Mouse (Mus musculus): ENCODE data around the gene Gdpd5. TPM values are rescaled to one million over a fixed set of nuclear protein-coding genes. Genes with fewer than 3 reads are reported as not detected.
"Not testable (repeated sequence)": the region's sequence is repeated elsewhere in the genome, so short reads cannot be mapped to it uniquely, and the experiment has no call there.

The Gdpd5 gene
- polyA plus RNA-seq, 1 experiment from 2014 or later: 19.1 TPM

- Histone ChIP-seq H3K27me3 (ENCODE audit: control insufficient read depth, insufficient read depth, low read length) (no peaks in the 10 kb centered on the region), H3K4me3 (ENCODE audit: low read depth, low read length) (no peak overlapping the region), H3K36me3 (ENCODE audit: control insufficient read depth, insufficient read depth, low read length) (no peaks in the 10 kb centered on the region), H3K27ac (ENCODE audit: low read depth, low read length) (peak overlapping the region; percentile 94), H3K4me2 (ENCODE audit: low read depth, low read length, severe bottlenecking) (no peak overlapping the region), H3K4me1 (replicated peaks; ENCODE audit: control insufficient read depth, insufficient read depth, low read length) (peaks cover 36% of the 10 kb centered on the region), H3K9me3 (ENCODE audit: control insufficient read depth, low read length) (no peaks in the 10 kb centered on the region), H3K9ac (ENCODE audit: low read length) (peak overlapping the region; percentile 47)
- DNase-seq (ENCODE audit: low spot score): peak; percentile 92
- peak; percentile 96 for ATAC-seq (replicated peaks; ENCODE audit: low FRiP score)
- 4% methylated on average over 10 of the region's 10 CpGs for WGBS
Observed at GRCm38 (mm10) chr7:99360021-99360802, 21.0 kb upstream of the Gdpd5 start.

DNA sequence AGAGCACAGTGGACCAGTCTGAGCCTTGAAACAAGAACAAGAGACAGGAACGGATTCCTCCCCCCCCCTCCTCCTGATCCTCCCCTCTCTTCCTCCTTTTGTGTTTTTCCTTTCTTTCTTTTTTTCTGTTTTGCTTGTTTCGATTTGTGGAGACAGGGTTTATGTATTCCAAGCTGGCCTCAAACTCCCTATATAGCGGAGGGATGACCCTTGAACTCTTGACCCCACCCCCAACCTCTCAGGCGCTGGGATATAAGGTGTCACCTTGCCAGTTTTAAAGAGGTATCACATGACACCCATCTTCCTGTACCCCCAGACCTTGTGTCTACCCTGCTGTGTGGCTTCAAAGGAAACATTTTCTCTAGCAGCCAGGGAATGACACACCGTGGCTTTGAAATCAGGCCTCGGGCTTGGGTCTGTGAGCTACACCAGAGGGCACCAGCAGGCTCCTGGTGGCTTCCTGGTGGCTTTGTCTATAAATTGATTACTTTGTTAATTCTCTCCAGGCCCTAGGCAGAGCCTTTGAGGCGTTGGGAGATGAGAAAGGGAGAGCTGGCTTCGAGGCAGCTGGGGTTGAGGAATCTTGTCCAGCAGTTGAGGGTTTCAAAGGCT, 20.3 kb upstream of the Gdpd5 start:
- no peak overlapping the region for H3K4me3 ChIP-seq (ENCODE audit: low read depth, low read length)
- WGBS: 18% methylated on average over 8 of the region's 8 CpGs

GRCm38 (mm10) chr7:99362137-99362536, 19.1 kb upstream of the Gdpd5 start:
- H3K4me1 ChIP-seq (replicated peaks; ENCODE audit: control insufficient read depth, insufficient read depth, low read length): peaks cover 20% of the 10 kb centered on the region
- H3K36me3 ChIP-seq (ENCODE audit: control insufficient read depth, insufficient read depth, low read length): no peaks in the 10 kb centered on the region
- DNase-seq (ENCODE audit: low spot score) (no peak), ATAC-seq (replicated peaks; ENCODE audit: low FRiP score) (no peak)
- H3K9ac ChIP-seq (ENCODE audit: low read length): no peak overlapping the region
- H3K4me3 ChIP-seq (ENCODE audit: low read depth, low read length): no peak overlapping the region
- no peaks in the 10 kb centered on the region for H3K9me3 ChIP-seq (ENCODE audit: control insufficient read depth, low read length)
- WGBS: 96% methylated on average over 2 of the region's 2 CpGs
- H3K27me3 ChIP-seq (ENCODE audit: control insufficient read depth, insufficient read depth, low read length): no peaks in the 10 kb centered on the region
- no peak overlapping the region for H3K4me2 ChIP-seq (ENCODE audit: low read depth, low read length, severe bottlenecking)
- no peak overlapping the region for H3K27ac ChIP-seq (ENCODE audit: low read depth, low read length)

More for the DNA sequence above, 20.3 kb upstream of the Gdpd5 start:
- Histone ChIP-seq H3K9ac (ENCODE audit: low read length) (peak overlapping the region; percentile 46), H3K27ac (ENCODE audit: low read depth, low read length) (peak overlapping the region; percentile 94), H3K4me2 (ENCODE audit: low read depth, low read length, severe bottlenecking) (no peak overlapping the region), H3K4me1 (replicated peaks; ENCODE audit: control insufficient read depth, insufficient read depth, low read length) (peaks cover 32% of the 10 kb centered on the region), H3K36me3 (ENCODE audit: control insufficient read depth, insufficient read depth, low read length) (no peaks in the 10 kb centered on the region), H3K9me3 (ENCODE audit: control insufficient read depth, low read length) (no peaks in the 10 kb centered on the region), H3K27me3 (ENCODE audit: control insufficient read depth, insufficient read depth, low read length) (no peaks in the 10 kb centered on the region)
- no peak for ATAC-seq (replicated peaks; ENCODE audit: low FRiP score)
- DNase-seq (ENCODE audit: low spot score): no peak

DNA sequence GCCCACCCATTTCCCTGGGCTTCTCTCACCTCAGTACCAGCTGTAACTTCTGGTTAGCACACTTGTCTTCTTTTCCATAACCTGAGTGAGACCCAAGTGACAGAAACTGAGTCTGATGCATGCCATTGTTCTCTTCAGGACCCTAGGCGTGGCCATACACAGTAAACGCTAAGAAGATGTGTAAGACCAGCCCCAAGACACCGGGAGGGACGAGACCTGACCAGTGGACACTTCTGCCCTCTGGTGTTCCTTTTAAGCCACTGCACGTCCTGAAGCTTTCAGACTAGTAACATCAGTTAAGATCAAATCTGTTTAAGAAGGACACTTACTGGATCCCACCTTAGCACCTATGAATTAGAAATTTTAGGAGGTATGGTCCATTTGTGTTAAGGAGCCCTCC, 16.1 kb upstream of the Gdpd5 start:
- DNase-seq (ENCODE audit: low spot score) (peak; percentile 82), ATAC-seq (replicated peaks; ENCODE audit: low FRiP score) (peak; percentile 49)
- Histone ChIP-seq H3K9me3 (ENCODE audit: control insufficient read depth, low read length) (no peaks in the 10 kb centered on the region), H3K4me1 (replicated peaks; ENCODE audit: control insufficient read depth, insufficient read depth, low read length) (peaks cover 11% of the 10 kb centered on the region; the same call in 1 of the 2 replicates), H3K9ac (ENCODE audit: low read length) (no peak overlapping the region), H3K27me3 (ENCODE audit: control insufficient read depth, insufficient read depth, low read length) (no peaks in the 10 kb centered on the region), H3K4me2 (ENCODE audit: low read depth, low read length, severe bottlenecking) (no peak overlapping the region), H3K36me3 (ENCODE audit: control insufficient read depth, insufficient read depth, low read length) (no peaks in the 10 kb centered on the region), H3K4me3 (ENCODE audit: low read depth, low read length) (no peak overlapping the region), H3K27ac (ENCODE audit: low read depth, low read length) (no peak overlapping the region)
- WGBS: 0% methylated on average over 5 of the region's 5 CpGs

- no peak overlapping the region for H3K4me2 ChIP-seq (ENCODE audit: low read depth, low read length, severe bottlenecking)
- H3K9ac ChIP-seq (ENCODE audit: low read length): no peak overlapping the region
- ATAC-seq (replicated peaks; ENCODE audit: low FRiP score) (no peak), DNase-seq (ENCODE audit: low spot score) (no peak)
- H3K9me3 ChIP-seq (ENCODE audit: control insufficient read depth, low read length): no peaks in the 10 kb centered on the region
- no peak overlapping the region for H3K27ac ChIP-seq (ENCODE audit: low read depth, low read length)
- H3K4me1 ChIP-seq (replicated peaks; ENCODE audit: control insufficient read depth, insufficient read depth, low read length): peaks cover 2% of the 10 kb centered on the region; the same call in 1 of the 2 replicates
- H3K36me3 ChIP-seq (ENCODE audit: control insufficient read depth, insufficient read depth, low read length): no peaks in the 10 kb centered on the region
- 77% methylated on average over 6 of the region's 6 CpGs for WGBS
- H3K27me3 ChIP-seq (ENCODE audit: control insufficient read depth, insufficient read depth, low read length): no peaks in the 10 kb centered on the region
- H3K4me3 ChIP-seq (ENCODE audit: low read depth, low read length): no peak overlapping the region
Observed at GRCm38 (mm10) chr7:99366716-99367115, 14.5 kb upstream of the Gdpd5 start.

GRCm38 (mm10) chr7:99374325-99374724, 6.9 kb upstream of the Gdpd5 start:
- DNase-seq (ENCODE audit: low spot score); H3K9ac ChIP-seq (ENCODE audit: low read length); H3K4me2 ChIP-seq (ENCODE audit: low read depth, low read length, severe bottlenecking); H3K36me3 ChIP-seq (ENCODE audit: control insufficient read depth, insufficient read depth, low read length); H3K4me1 ChIP-seq (replicated peaks; ENCODE audit: control insufficient read depth, insufficient read depth, low read length); ATAC-seq (replicated peaks; ENCODE audit: low FRiP score); H3K27ac ChIP-seq (ENCODE audit: low read depth, low read length); H3K27me3 ChIP-seq (ENCODE audit: control insufficient read depth, insufficient read depth, low read length); H3K4me3 ChIP-seq (ENCODE audit: low read depth, low read length); H3K9me3 ChIP-seq (ENCODE audit: control insufficient read depth, low read length): not testable (repeated sequence)
- WGBS: 59% methylated on average over 3 of the region's 3 CpGs

DNA sequence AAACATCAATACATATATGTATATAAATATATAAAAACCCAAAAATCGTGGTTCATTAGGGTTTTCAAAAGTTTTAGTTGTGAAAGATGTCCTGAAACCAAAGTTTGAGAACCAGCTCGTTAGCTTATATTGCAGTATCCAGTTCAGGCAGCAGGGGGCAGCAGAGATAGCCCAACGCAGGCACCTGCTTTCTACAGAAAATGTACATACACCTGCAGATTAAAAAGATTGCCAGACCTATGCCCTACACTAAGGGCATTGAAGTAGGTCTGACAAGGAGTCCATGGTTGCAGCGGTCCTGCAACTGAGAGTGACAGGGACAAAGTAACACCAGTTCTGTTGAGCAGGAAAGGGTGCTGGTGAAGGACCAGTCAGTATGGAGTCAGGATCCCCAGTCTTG, 5.8 kb upstream of the Gdpd5 start:
- WGBS: 6% methylated on average over 4 of the region's 4 CpGs
- ATAC-seq (replicated peaks; ENCODE audit: low FRiP score): no peak
- Histone ChIP-seq H3K4me3 (ENCODE audit: low read depth, low read length) (no peak overlapping the region), H3K27me3 (ENCODE audit: control insufficient read depth, insufficient read depth, low read length) (no peaks in the 10 kb centered on the region), H3K9me3 (ENCODE audit: control insufficient read depth, low read length) (no peaks in the 10 kb centered on the region), H3K36me3 (ENCODE audit: control insufficient read depth, insufficient read depth, low read length) (no peaks in the 10 kb centered on the region), H3K27ac (ENCODE audit: low read depth, low read length) (no peak overlapping the region), H3K4me2 (ENCODE audit: low read depth, low read length, severe bottlenecking) (no peak overlapping the region), H3K9ac (ENCODE audit: low read length) (no peak overlapping the region), H3K4me1 (replicated peaks; ENCODE audit: control insufficient read depth, insufficient read depth, low read length) (peaks cover 2% of the 10 kb centered on the region; the same call in 1 of the 2 replicates)
- peak; percentile 80 for DNase-seq (ENCODE audit: low spot score)

- no peaks in the 10 kb centered on the region for H3K9me3 ChIP-seq (ENCODE audit: control insufficient read depth, low read length)
- no peak overlapping the region for H3K27ac ChIP-seq (ENCODE audit: low read depth, low read length)
- no peaks in the 10 kb centered on the region for H3K36me3 ChIP-seq (ENCODE audit: control insufficient read depth, insufficient read depth, low read length)
- peaks cover 12% of the 10 kb centered on the region for H3K4me1 ChIP-seq (replicated peaks; ENCODE audit: control insufficient read depth, insufficient read depth, low read length)
- DNase-seq (ENCODE audit: low spot score) (no peak), ATAC-seq (replicated peaks; ENCODE audit: low FRiP score) (no peak)
- H3K9ac ChIP-seq (ENCODE audit: low read length): no peak overlapping the region
- H3K4me2 ChIP-seq (ENCODE audit: low read depth, low read length, severe bottlenecking): no peak overlapping the region
- H3K27me3 ChIP-seq (ENCODE audit: control insufficient read depth, insufficient read depth, low read length): no peaks in the 10 kb centered on the region
- WGBS: 72% methylated on average over 8 of the region's 8 CpGs
- H3K4me3 ChIP-seq (ENCODE audit: low read depth, low read length): no peak overlapping the region
Observed at GRCm38 (mm10) chr7:99378870-99379269, 2.3 kb upstream of the Gdpd5 start.

All from forebrain, embryonic 11.5 days (tissue).